Mouse (Mus musculus) midbrain, embryonic 11.5 days (tissue): ENCODE data around the gene Ddx43. TPM values are rescaled to one million over a fixed set of nuclear protein-coding genes. Genes with fewer than 3 reads are reported as not detected.
A peak's percentile ranks its signal among the peaks of the same experiment; 100 is the strongest.

Experiments
- ATAC-seq: fragments of 200-750 bp; cut with Nextera tagmentation; 2 replicates; pipeline ENCODE4 v1.8.0; 2017; ENCODE audit warnings: moderate TSS enrichment, moderate library complexity; ENCODE audit not compliant: low FRiP score
- DNase-seq: peaks from one replicate; pipeline ENCODE4 v3.0.0; 2015; ENCODE audit warnings: low spot score; ENCODE audit errors: missing footprints
- H3K27ac ChIP-seq: fragments of 300-500 bp; sonication (generic); 2 replicates; pipeline ENCODE4 v1.5.1; 2014; ENCODE audit warnings: low read depth, low read length
- H3K27me3 ChIP-seq: fragments of 300-500 bp; sonication (generic); 2 replicates; pipeline ENCODE4 v1.6.1; 2014; ENCODE audit warnings: mild to moderate bottlenecking, low read length, moderate library complexity, mixed read lengths; ENCODE audit not compliant: control insufficient read depth, insufficient read depth
- H3K36me3 ChIP-seq: fragments of 300-500 bp; sonication (generic); 2 replicates; pipeline ENCODE4 v1.6.1; 2014; ENCODE audit warnings: mild to moderate bottlenecking, low read length, moderate library complexity, mixed read lengths; ENCODE audit not compliant: control insufficient read depth, insufficient read depth
- H3K4me1 ChIP-seq: fragments of 300-500 bp; sonication (generic); 2 replicates; pipeline ENCODE4 v1.6.1; 2014; ENCODE audit warnings: low read length; ENCODE audit not compliant: control insufficient read depth, insufficient read depth
- H3K4me2 ChIP-seq: fragments of 300-500 bp; sonication (generic); 2 replicates; pipeline ENCODE4 v1.6.1; 2014; ENCODE audit warnings: mild to moderate bottlenecking, moderate library complexity
- H3K4me3 ChIP-seq: fragments of 300-500 bp; sonication (generic); 2 replicates; pipeline ENCODE4 v1.5.1; 2014; ENCODE audit warnings: low read depth, low read length
- H3K9ac ChIP-seq: fragments of 300-500 bp; sonication (generic); 2 replicates; pipeline ENCODE4 v1.6.1; 2014; ENCODE audit warnings: low read length
- H3K9me3 ChIP-seq: fragments of 300-500 bp; sonication (generic); 2 replicates; pipeline ENCODE4 v1.6.1; 2016; ENCODE audit warnings: low read length; ENCODE audit not compliant: control insufficient read depth
- WGBS: fragments of 180-500 bp; shearing (Covaris S2); extraction: QIAGEN DNeasy Blood & Tissue Kit; methylation state at CpG from one replicate; pipeline ENCODE4 v1.1.7; 2014; 5-methylcytosine and 5-hydroxymethylcytosine counted together
- polyA plus RNA-seq: library from polyadenylated mRNA; unstranded; fragments of >200 nt; fragmentation: Nextera tagmentation; extraction: Ambion mirVana; gene quantifications from 2 replicates; pipeline ENCODE4 v1.2.1, GENCODE M21; 2014

The Ddx43 gene
- polyA plus RNA-seq, 1 experiment from 2014 or later: 0.56 TPM

GRCm38 (mm10) chr9:78369786-78370185 is 25.8 kb upstream of the Ddx43 start:
- Histone ChIP-seq H3K36me3 (no peaks in the 10 kb centered on the region), H3K4me1 (no peaks in the 10 kb centered on the region), H3K9ac (no peak overlapping the region), H3K27ac (no peak overlapping the region), H3K4me2 (no peak overlapping the region), H3K4me3 (no peak overlapping the region), H3K9me3 (no peaks in the 10 kb centered on the region), H3K27me3 (no peaks in the 10 kb centered on the region)
- WGBS: 95% methylated on average over 7 of the region's 7 CpGs
- DNase-seq (no peak), ATAC-seq (no peak)

- H3K9ac ChIP-seq: no peak overlapping the region
- no peaks in the 10 kb centered on the region for H3K9me3 ChIP-seq
- DNase-seq (no peak), ATAC-seq (no peak)
- no peak overlapping the region for H3K4me3 ChIP-seq
- H3K27ac ChIP-seq: no peak overlapping the region
- 95% methylated on average over 3 of the region's 3 CpGs for WGBS
- H3K36me3 ChIP-seq: no peaks in the 10 kb centered on the region
- H3K27me3 ChIP-seq: no peaks in the 10 kb centered on the region
- H3K4me2 ChIP-seq: no peak overlapping the region
- H3K4me1 ChIP-seq: no peaks in the 10 kb centered on the region
Observed at GRCm38 (mm10) chr9:78371441-78371840, 24.1 kb upstream of the Ddx43 start.

- DNase-seq (no peak), ATAC-seq (no peak)
- Histone ChIP-seq H3K4me2 (no peak overlapping the region), H3K27ac (no peak overlapping the region), H3K27me3 (0 out of 2 replicates have a peak, but pooled peaks cover 2% of the 10 kb centered on the region), H3K9me3 (no peaks in the 10 kb centered on the region), H3K4me3 (no peak overlapping the region), H3K4me1 (peaks cover 4% of the 10 kb centered on the region), H3K9ac (no peak overlapping the region), H3K36me3 (no peaks in the 10 kb centered on the region)
- 91% methylated on average over 10 of the region's 10 CpGs for WGBS
Observed at GRCm38 (mm10) chr9:78372827-78373504, 22.6 kb upstream of the Ddx43 start.

GRCm38 (mm10) chr9:78374397-78374796 is 21.2 kb upstream of the Ddx43 start:
- H3K27ac ChIP-seq: no peak overlapping the region
- H3K9ac ChIP-seq: no peak overlapping the region
- no peak overlapping the region for H3K4me3 ChIP-seq
- H3K4me1 ChIP-seq: peaks cover 6% of the 10 kb centered on the region
- DNase-seq: no peak
- peaks cover 2% of the 10 kb centered on the region; the same call in 1 of the 2 replicates for H3K27me3 ChIP-seq
- H3K9me3 ChIP-seq: no peaks in the 10 kb centered on the region
- H3K36me3 ChIP-seq: no peaks in the 10 kb centered on the region
- no peak for ATAC-seq
- WGBS: 70% methylated on average over 5 of the region's 5 CpGs
- H3K4me2 ChIP-seq: no peak overlapping the region

GRCm38 (mm10) chr9:78374885-78375389 is 20.6 kb upstream of the Ddx43 start:
- Histone ChIP-seq H3K27me3 (peaks cover 2% of the 10 kb centered on the region; the same call in 1 of the 2 replicates), H3K27ac (no peak overlapping the region), H3K4me1 (peaks cover 6% of the 10 kb centered on the region), H3K4me3 (no peak overlapping the region), H3K4me2 (no peak overlapping the region), H3K9me3 (no peaks in the 10 kb centered on the region), H3K9ac (no peak overlapping the region), H3K36me3 (no peaks in the 10 kb centered on the region)
- ATAC-seq: no peak
- 84% methylated on average over 1 of the region's 1 CpGs for whole genome bisulfite sequencing
- DNase-seq: no peak

GRCm38 (mm10) chr9:78375486-78375885 is 20.1 kb upstream of the Ddx43 start:
- Histone ChIP-seq H3K4me1 (peaks cover 6% of the 10 kb centered on the region), H3K27ac (no peak overlapping the region), H3K9me3 (no peaks in the 10 kb centered on the region), H3K9ac (no peak overlapping the region), H3K36me3 (no peaks in the 10 kb centered on the region), H3K4me2 (no peak overlapping the region), H3K27me3 (peaks cover 2% of the 10 kb centered on the region; the same call in 1 of the 2 replicates), H3K4me3 (no peak overlapping the region)
- WGBS: 74% methylated on average over 4 of the region's 4 CpGs
- DNase-seq: no peak
- ATAC-seq: no peak

GRCm38 (mm10) chr9:78377546-78377945 is 18.0 kb upstream of the Ddx43 start:
- H3K4me2 ChIP-seq: peak overlapping the region; percentile 64
- H3K27me3 ChIP-seq: peaks cover 2% of the 10 kb centered on the region; the same call in 1 of the 2 replicates
- WGBS: 21% methylated on average over 8 of the region's 8 CpGs
- 0 out of 2 replicates have a peak overlapping the region, but pooled peaks have one; percentile 30 for H3K4me3 ChIP-seq
- no peak for ATAC-seq
- H3K36me3 ChIP-seq: no peaks in the 10 kb centered on the region
- peak; percentile 86 for DNase-seq
- H3K27ac ChIP-seq: no peak overlapping the region
- peaks cover 6% of the 10 kb centered on the region for H3K4me1 ChIP-seq
- H3K9ac ChIP-seq: no peak overlapping the region; the same call in 1 of the 2 replicates
- H3K9me3 ChIP-seq: no peaks in the 10 kb centered on the region

- Histone ChIP-seq H3K36me3 (no peaks in the 10 kb centered on the region), H3K4me3 (peak within 1 kb of the TSS; percentile 30), H3K4me2 (peak within 1 kb of the TSS; percentile 64), H3K27me3 (peaks cover 2% of the 10 kb centered on the region; the same call in 1 of the 2 replicates), H3K9ac (peak within 1 kb of the TSS; percentile 52), H3K9me3 (no peaks in the 10 kb centered on the region), H3K27ac (no peak within 1 kb of the TSS), H3K4me1 (peaks cover 6% of the 10 kb centered on the region)
- peak; percentile 89 for DNase-seq
- ATAC-seq: peak; percentile 86
- WGBS: 3% methylated on average over 19 of the region's 23 CpGs
Observed at GRCm38 (mm10) chr9:78378113-78378785, 17.3 kb upstream of the Ddx43 start, which contains the start of gene Ooep. TSS of gene Ooep (minus strand) at chr9:78378725.

GRCm38 (mm10) chr9:78385893-78386292 is 9.7 kb upstream of the Ddx43 start:
- DNase-seq (peak; percentile 88), ATAC-seq (no peak)
- no peaks in the 10 kb centered on the region for H3K36me3 ChIP-seq
- H3K27ac ChIP-seq: no peak overlapping the region
- H3K9ac ChIP-seq: no peak overlapping the region
- H3K27me3 ChIP-seq: no peaks in the 10 kb centered on the region
- no peak overlapping the region for H3K4me2 ChIP-seq
- H3K9me3 ChIP-seq: no peaks in the 10 kb centered on the region
- 52% methylated on average over 3 of the region's 3 CpGs for WGBS
- no peak overlapping the region for H3K4me3 ChIP-seq
- H3K4me1 ChIP-seq: no peaks in the 10 kb centered on the region
